Mouse (Mus musculus): Measurements from ENCODE around the gene Slc39a8. TPM values are rescaled to one million over a fixed set of nuclear protein-coding genes. Genes with fewer than 3 reads are reported as not detected.

Slc39a8 gene
- 17.0 and 23.6 TPM in 2 replicates for polyA plus RNA-seq (2016; fragmentation: Nextera tagmentation; extraction: Ambion mirVana)

DNA sequence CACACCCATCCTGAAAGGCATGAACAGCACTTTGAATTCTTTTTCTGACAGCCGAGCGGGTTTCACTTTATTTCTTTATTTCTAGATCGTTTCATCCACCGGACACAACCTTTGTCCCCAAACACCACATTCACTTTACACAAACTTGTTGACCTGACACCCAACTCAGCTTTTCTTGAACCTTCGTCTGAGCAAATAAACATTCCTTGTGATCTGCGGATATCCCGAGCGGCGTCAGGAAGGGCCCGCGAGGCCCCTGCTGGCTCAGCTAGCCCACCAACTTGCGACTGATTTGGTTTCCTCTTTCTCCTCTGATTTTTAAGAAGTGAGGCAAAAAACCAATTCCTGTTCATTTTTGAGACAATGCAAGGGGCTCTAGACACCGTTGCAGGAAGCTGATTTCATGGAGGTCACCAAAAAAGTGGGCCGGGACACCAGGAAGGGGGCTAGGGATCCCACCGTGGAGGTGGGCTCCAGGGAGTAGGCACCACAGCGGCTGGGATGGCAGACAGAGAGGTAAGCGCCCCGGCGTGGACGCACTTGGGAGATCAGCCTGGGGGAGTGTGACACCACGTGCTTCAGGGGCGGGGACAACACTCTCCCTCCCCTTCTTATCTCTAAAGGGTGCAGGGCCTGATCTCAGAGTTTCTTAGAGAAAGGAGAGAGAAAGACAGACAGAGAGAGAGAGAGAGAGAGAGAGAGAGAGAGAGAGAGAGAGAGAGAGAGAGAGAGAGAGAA lies at the start of gene Slc39a8:
TSS of gene Slc39a8 (plus strand) at position 264 of the 738 bp plus-strand sequence.
- peak; percentile 83 for DNase-seq (ENCODE audit: low spot score)
- Histone ChIP-seq H3K9me3 (no peaks in the 10 kb centered on the region), H3K4me1 (replicated peaks) (peaks cover 23% of the 10 kb centered on the region), H3K27ac (peak within 1 kb of the TSS; percentile 91), H3K4me3 (peak within 1 kb of the TSS; percentile 69), H3K27me3 (ENCODE audit: insufficient read depth, poor library complexity, severe bottlenecking) (peaks cover 8% of the 10 kb centered on the region), H3K36me3 (no peaks in the 10 kb centered on the region)
- 3% methylated on average over 22 of the region's 22 CpGs for WGBS

DNA sequence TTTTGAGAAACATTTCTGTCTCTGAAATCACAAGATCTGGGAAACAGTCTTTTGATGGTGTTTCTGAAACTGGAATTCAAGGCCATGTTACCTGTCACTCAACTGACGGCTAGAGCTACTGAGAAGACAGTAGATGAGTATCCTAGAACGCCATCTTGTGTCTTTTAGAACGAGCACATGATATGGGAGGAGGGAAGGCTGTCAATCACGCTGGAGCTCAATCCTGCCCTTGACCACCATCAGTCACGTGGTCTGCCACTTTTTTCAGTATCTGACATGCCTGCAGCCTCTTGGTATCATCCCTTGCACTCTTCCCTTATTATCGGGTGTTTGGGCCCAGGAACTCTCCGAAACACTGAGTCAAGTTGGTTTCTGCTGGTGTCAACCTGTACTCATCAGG lies 40.0 kb upstream of the Slc39a8 start:
- Histone ChIP-seq H3K36me3 (no peaks in the 10 kb centered on the region), H3K9me3 (no peaks in the 10 kb centered on the region), H3K27ac (no peak overlapping the region), H3K4me1 (replicated peaks) (peaks cover 5% of the 10 kb centered on the region; the same call in 1 of the 2 replicates), H3K27me3 (ENCODE audit: insufficient read depth, poor library complexity, severe bottlenecking) (no peaks in the 10 kb centered on the region), H3K4me3 (no peak overlapping the region)
- no peak for DNase-seq (ENCODE audit: low spot score)
- WGBS: 87% methylated on average over 7 of the region's 7 CpGs

DNA sequence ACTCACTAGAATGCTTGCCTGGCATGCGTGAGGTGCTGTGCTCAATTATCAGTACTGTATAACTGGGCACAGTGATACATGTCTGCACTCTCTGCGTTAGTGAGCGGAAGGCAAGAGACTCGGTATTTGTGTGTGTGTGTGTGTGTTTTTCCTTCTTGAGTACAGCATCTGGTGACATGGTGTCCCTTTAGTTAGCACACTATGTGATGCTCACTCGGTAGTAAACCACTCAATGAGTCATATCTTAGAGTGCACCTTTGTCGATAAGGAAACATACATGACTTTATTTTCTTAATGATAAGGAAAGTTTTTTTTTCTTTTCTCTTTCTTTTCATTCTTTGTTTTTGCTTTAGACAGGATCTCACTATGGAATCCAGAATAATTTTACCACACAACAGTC lies 29.0 kb upstream of the Slc39a8 start:
- H3K4me3 ChIP-seq: no peak overlapping the region
- H3K4me1 ChIP-seq (replicated peaks): no peaks in the 10 kb centered on the region
- H3K9me3 ChIP-seq: no peaks in the 10 kb centered on the region
- WGBS: 95% methylated on average over 6 of the region's 6 CpGs
- H3K27ac ChIP-seq: no peak overlapping the region
- H3K27me3 ChIP-seq (ENCODE audit: insufficient read depth, poor library complexity, severe bottlenecking): no peaks in the 10 kb centered on the region
- H3K36me3 ChIP-seq: no peaks in the 10 kb centered on the region
- no peak for DNase-seq (ENCODE audit: low spot score)

DNA sequence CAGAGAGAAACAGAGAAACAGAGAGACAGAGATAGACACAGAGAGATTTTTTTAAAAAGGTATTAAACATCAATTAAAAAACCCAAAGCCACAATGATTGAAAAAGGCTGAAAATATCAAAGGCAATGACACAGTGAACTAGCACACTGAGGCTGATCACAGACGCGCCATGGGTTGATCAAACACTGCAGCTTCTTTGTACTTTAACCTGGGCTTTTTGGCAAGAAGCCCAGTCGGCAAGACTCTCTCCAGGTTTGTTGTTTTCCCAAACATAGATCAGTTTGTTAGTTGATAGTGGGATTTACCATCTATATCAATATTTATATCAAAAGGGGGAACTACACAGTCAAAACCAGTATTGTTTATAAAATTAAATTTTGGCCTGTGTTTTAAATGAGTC lies 26.8 kb upstream of the Slc39a8 start:
- no peak overlapping the region for H3K4me3 ChIP-seq
- no peak for DNase-seq (ENCODE audit: low spot score)
- H3K9me3 ChIP-seq: no peaks in the 10 kb centered on the region
- H3K36me3 ChIP-seq: no peaks in the 10 kb centered on the region
- H3K27ac ChIP-seq: no peak overlapping the region
- no peaks in the 10 kb centered on the region for H3K4me1 ChIP-seq (replicated peaks)
- 87% methylated on average over 3 of the region's 3 CpGs for WGBS
- H3K27me3 ChIP-seq (ENCODE audit: insufficient read depth, poor library complexity, severe bottlenecking): no peaks in the 10 kb centered on the region

DNA sequence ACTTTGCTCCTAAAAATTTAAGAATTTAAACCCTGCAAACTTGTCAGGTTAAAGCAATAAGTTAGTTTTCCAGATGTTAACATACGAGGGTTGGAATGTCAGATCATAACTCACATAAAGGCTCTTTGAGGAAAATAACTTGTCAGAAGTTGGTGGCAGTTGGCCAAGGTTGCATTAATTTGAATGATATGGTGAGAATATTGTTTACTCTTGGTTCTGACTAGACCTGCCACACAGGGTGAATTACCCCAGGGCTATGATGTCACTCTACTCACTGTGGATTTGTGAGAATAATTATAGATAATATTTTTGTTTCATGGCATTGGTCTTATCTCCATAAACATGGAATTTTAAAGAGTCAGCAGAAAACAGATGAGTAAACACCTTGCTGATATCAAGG lies 26.4 kb upstream of the Slc39a8 start:
- no peaks in the 10 kb centered on the region for H3K36me3 ChIP-seq
- H3K4me1 ChIP-seq (replicated peaks): no peaks in the 10 kb centered on the region
- WGBS: 90% methylated on average over 1 of the region's 1 CpGs

DNA sequence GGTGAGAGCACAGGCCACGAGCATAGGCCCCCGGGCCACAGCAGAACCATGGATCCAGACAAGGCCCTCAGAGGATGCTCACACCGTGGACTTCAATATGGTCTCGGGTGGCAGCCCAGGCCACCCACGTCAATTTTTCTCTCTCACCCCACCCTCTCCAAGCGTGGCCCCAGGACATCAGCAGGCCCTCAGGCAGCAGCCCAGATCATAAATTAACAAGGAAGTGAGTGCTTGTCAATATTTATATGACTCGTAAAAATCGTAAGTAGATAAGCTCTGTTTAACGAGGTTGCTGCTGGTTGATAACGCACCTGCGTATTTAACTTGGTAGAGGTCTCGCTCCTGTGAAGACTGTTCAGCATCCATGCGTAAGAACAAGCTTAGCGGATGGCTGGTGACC lies 10.4 kb upstream of the Slc39a8 start:
- Histone ChIP-seq H3K4me1 (replicated peaks) (no peaks in the 10 kb centered on the region), H3K4me3 (no peak overlapping the region), H3K9me3 (no peaks in the 10 kb centered on the region), H3K36me3 (no peaks in the 10 kb centered on the region), H3K27me3 (ENCODE audit: insufficient read depth, poor library complexity, severe bottlenecking) (no peaks in the 10 kb centered on the region), H3K27ac (no peak overlapping the region)
- 89% methylated on average over 14 of the region's 14 CpGs for WGBS
- DNase-seq (ENCODE audit: low spot score): no peak

More for the DNA sequence above, 26.4 kb upstream of the Slc39a8 start:
- no peaks in the 10 kb centered on the region for H3K9me3 ChIP-seq
- H3K4me3 ChIP-seq: no peak overlapping the region
- no peak overlapping the region for H3K27ac ChIP-seq
- H3K27me3 ChIP-seq (ENCODE audit: insufficient read depth, poor library complexity, severe bottlenecking): no peaks in the 10 kb centered on the region
- no peak for DNase-seq (ENCODE audit: low spot score)

DNA sequence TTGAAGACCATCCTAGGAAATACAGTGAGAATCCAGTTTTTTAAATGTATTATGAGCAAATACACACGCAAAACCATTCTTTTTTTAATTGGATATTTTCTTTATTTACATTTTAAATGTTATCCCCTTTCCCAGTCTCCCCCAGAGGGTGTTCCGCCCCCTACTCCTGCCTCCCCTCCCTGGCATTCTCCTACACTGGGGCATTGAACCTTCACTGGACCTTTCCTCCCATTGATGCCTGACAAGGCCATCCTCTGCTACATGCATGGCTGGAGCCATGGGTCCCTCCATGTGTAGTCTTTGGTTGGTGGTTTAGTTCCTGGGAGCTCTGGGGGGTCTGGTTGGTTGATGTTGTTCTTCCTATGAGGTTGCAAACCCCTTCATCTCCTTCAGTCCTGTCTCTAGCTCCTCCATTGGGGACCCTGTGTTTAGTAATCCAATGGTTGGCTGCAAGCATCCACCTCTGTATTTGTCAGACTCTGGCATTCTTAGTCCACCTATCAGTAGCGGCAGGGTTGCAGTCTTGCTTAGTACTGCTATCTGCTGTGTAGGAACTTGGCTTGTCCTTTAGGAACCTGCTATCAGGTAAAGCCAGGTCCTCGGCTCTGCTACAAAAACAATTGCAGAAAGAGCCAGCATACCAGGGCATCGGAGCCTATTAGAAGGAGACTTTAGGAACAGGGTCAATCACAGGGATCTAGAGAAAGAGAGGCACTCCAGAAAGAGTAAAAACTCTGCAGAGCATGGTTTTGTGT lies 8.9 kb upstream of the Slc39a8 start:
- WGBS: 93% methylated on average over 5 of the region's 5 CpGs
- H3K36me3 ChIP-seq: no peaks in the 10 kb centered on the region
- no peaks in the 10 kb centered on the region for H3K9me3 ChIP-seq
- no peaks in the 10 kb centered on the region for H3K27me3 ChIP-seq (ENCODE audit: insufficient read depth, poor library complexity, severe bottlenecking)
- no peaks in the 10 kb centered on the region for H3K4me1 ChIP-seq (replicated peaks)
- no peak overlapping the region for H3K27ac ChIP-seq
- H3K4me3 ChIP-seq: no peak overlapping the region
- DNase-seq (ENCODE audit: low spot score): no peak

DNA sequence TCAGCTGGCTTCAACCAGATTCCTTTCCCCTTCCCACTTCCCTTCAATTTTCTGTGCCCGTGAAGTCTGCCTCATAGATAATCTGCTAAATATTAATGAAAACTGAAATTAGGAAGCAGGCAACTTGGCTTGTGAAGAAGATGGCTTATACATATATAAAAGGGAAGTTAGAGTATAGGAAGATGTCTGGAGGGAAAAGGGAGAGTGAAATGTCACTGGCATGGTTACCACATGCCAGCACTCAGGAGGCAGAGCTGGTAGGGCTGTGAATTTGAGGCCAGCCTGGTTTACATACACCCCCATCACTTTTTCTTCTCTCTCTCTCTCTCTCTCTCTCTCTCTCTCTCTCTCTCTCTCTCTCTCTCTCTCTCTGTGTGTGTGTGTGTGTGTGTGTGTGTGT lies 8.0 kb upstream of the Slc39a8 start:
- WGBS: 87% methylated on average over 1 of the region's 1 CpGs
- no peak for DNase-seq (ENCODE audit: low spot score)
- Histone ChIP-seq H3K9me3 (no peaks in the 10 kb centered on the region), H3K4me3 (no peak overlapping the region), H3K27ac (no peak overlapping the region), H3K27me3 (ENCODE audit: insufficient read depth, poor library complexity, severe bottlenecking) (no peaks in the 10 kb centered on the region), H3K36me3 (no peaks in the 10 kb centered on the region), H3K4me1 (replicated peaks) (no peaks in the 10 kb centered on the region)

DNA sequence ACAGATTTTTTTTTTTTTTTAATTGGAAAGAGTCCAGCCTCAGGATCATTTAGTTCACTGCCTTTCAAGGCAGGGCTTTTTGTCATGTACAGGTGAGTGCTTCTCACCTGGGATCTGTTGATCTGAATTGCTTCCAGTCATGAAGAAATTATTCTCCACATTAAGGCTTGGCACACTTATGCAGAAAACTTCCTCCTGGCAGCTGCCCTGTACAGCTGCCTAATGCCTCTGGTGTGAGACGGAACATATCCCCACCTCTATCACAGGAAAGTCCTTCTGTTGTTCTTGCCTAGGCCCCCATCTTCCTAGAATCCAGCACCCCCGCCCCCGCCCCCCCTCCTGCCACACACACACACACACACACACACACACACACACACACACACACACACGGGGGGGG lies 643 bp upstream of the Slc39a8 start:
- Histone ChIP-seq H3K27ac (peak overlapping the region; percentile 40; the same call in 1 of the 2 replicates), H3K4me3 (peak overlapping the region; percentile 69), H3K36me3 (no peaks in the 10 kb centered on the region), H3K4me1 (replicated peaks) (peaks cover 23% of the 10 kb centered on the region), H3K27me3 (ENCODE audit: insufficient read depth, poor library complexity, severe bottlenecking) (peaks cover 8% of the 10 kb centered on the region), H3K9me3 (no peaks in the 10 kb centered on the region)
- WGBS: 32% methylated on average over 3 of the region's 4 CpGs
- no peak for DNase-seq (ENCODE audit: low spot score)

DNA sequence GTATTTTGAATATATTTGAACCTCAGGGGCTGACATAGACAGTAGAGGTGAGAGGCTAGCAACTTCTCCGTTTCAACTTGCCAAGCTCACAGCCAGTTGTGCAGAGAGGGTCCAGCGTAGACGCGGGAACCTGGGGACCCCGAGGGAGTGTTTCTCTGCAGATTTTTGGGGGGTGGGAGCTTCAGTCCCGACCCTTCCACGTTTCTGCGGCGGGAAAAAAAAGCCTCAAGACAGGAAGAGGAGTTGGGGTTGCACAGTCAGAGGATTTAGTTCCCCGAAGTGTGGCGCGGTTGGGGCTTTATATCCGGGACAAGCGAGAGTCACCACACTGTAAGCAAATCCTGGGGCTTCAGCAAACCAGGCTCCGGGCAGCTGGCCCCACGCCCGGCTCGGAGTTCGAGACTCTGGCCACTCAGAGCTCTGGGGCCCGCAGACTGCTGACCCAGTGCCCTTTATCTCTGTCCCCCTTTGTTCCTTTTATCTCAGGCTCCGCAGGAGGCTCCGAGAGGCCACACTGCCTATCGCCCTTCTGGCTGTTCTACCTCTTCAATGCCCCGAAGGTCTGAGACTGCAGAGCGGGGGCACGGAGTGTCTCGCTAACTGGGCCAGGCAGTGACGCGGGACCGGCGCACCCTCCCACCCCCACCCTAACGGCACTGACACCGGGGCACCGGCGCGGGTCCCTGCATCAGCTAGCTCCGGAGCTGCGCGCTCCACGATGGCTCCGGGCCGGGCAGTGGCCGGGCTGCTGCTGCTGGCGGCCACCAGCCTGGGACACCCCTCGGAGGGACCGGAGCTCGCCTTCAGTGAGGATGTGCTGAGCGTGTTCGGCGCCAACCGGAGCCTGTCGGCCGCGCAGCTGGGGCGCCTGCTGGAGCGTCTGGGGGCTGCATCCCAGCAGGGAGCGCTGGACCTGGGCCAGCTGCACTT lies 940 bp downstream of the Slc39a8 start:
- H3K36me3 ChIP-seq: no peaks in the 10 kb centered on the region
- under 1% methylated on average over 57 of the region's 57 CpGs for WGBS
- peaks cover 23% of the 10 kb centered on the region for H3K4me1 ChIP-seq (replicated peaks)
- H3K4me3 ChIP-seq: peak overlapping the region; percentile 69
- H3K27ac ChIP-seq: peak overlapping the region; percentile 91
- H3K27me3 ChIP-seq (ENCODE audit: insufficient read depth, poor library complexity, severe bottlenecking): peaks cover 8% of the 10 kb centered on the region
- H3K9me3 ChIP-seq: no peaks in the 10 kb centered on the region
- DNase-seq (ENCODE audit: low spot score): peak; percentile 70

DNA sequence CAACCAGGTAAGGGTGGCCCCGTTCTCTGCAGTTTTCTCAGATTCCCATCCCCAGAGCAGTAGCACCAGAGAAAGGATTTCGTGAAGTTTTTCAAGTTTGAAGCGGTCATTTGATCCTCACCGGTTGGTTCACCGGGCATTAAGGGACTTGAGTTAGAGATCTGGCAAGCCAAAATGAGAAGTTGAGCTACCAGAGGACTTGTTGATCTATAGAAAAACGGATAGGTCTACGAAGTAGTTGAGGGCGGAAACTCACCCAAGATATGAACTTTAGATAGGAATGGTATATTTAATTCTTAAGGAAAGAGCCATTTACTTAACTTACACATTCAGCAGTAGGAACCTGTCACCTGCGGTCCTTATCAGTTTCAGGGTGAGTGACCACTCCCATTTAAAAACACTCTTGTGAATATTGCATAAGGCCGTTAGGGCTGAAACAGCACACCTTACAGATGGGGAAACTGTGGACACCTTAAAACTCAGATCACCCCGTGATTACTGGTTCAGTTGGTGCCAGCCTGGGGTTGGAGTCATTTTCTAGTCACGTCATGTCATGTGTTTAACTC lies 1.7 kb downstream of the Slc39a8 start:
- no peak for DNase-seq (ENCODE audit: low spot score)
- peak overlapping the region; percentile 91 for H3K27ac ChIP-seq
- 24% methylated on average over 12 of the region's 12 CpGs for WGBS

DNA sequence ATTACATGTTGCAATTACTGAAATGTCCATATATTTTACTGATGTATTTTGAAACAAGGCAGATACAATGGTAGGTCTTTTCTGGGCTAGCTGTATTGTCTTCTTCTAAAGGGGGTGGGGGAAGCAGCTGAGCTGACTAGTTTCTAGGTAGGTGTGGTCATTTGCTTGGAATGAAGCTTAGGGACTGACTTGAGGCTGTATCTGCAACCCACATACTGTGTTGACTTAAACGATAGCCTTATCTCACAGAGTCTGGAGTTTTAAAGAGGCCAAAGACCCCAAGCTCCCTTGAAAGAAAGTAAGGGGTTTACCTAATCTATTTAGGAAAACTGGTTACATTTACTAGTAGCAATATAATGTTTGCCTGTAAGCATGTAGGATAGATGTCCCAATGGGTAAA lies 2.9 kb downstream of the Slc39a8 start:
- H3K27ac ChIP-seq: no peak overlapping the region
- no peaks in the 10 kb centered on the region for H3K36me3 ChIP-seq
- H3K27me3 ChIP-seq (ENCODE audit: insufficient read depth, poor library complexity, severe bottlenecking): peaks cover 8% of the 10 kb centered on the region
- no peak overlapping the region for H3K4me3 ChIP-seq
- 53% methylated on average over 1 of the region's 1 CpGs for WGBS
- no peaks in the 10 kb centered on the region for H3K9me3 ChIP-seq
- H3K4me1 ChIP-seq (replicated peaks): peaks cover 23% of the 10 kb centered on the region
- no peak for DNase-seq (ENCODE audit: low spot score)

More for the DNA sequence above, 1.7 kb downstream of the Slc39a8 start:
- peaks cover 8% of the 10 kb centered on the region for H3K27me3 ChIP-seq (ENCODE audit: insufficient read depth, poor library complexity, severe bottlenecking)
- no peaks in the 10 kb centered on the region for H3K9me3 ChIP-seq
- H3K36me3 ChIP-seq: no peaks in the 10 kb centered on the region
- H3K4me3 ChIP-seq: peak overlapping the region; percentile 69
- H3K4me1 ChIP-seq (replicated peaks): peaks cover 23% of the 10 kb centered on the region

Measured in hindbrain, embryonic 10.5 days (tissue).